8 mouse cellular contexts compared by ENCODE assay signal in the genomic region with DNA sequence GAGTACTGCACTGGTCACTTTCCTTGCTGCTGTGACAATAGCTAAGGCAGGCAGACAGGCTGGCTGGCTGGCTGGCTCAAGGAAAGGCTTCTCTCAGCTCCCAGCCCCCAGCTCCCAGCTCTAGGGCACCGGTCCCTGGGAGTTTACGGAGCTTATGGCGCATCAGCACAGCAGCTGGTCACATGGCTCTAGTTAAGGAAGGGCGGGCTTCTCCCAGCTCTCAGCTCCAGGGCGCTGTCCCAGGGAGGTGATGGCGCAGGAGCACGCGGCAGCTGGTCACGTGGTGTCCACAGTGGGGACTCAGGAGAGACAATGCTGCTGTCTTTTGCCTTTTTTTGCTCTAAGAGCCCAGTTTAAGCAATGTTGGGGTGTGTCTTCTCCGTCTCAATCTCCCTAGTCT.
A peak's percentile ranks its signal among the peaks of the same experiment; 100 is the strongest.
DNase-seq lines count a peak whose midpoint lies in the region; ATAC-seq lines count a peak whose summit lies in the region.

No protein-coding gene starts in this region.

- 37% methylated on average over 10 of the region's 10 CpGs for WGBS in kidney, embryonic 14.5 days
- 33% methylated on average over 10 of the region's 10 CpGs for WGBS in forebrain, embryonic 11.5 days
- 21% methylated on average over 10 of the region's 10 CpGs for WGBS in hindbrain, embryonic 15.5 days
- 32% methylated on average over 10 of the region's 10 CpGs for WGBS in midbrain, embryonic 11.5 days

- peak; percentile 36; the same call in 1 of the 2 replicates for ATAC-seq in kidney, embryonic 14.5 days (ENCODE audit: low FRiP score, low TSS enrichment)
- ATAC-seq in forebrain, embryonic 11.5 days (replicated peaks; ENCODE audit: low FRiP score), result peak; percentile 85
- peak; percentile 71; the same call in 1 of the 2 replicates for ATAC-seq in hindbrain, embryonic 15.5 days (ENCODE audit: low FRiP score, low read depth)
- ATAC-seq in midbrain, embryonic 11.5 days (ENCODE audit: low FRiP score), result peak; percentile 86

- H3K9me3 ChIP-seq in kidney, embryonic 14.5 days (ENCODE audit: control insufficient read depth, low read length), result no peaks in the 10 kb centered on the region
- no peaks in the 10 kb centered on the region for H3K9me3 ChIP-seq in forebrain, embryonic 11.5 days (ENCODE audit: control insufficient read depth, low read length)
- H3K9me3 ChIP-seq in hindbrain, embryonic 15.5 days, result no peaks in the 10 kb centered on the region
- no peaks in the 10 kb centered on the region for H3K9me3 ChIP-seq in midbrain, embryonic 11.5 days (ENCODE audit: control insufficient read depth, low read length)

- H3K4me2 ChIP-seq in kidney, embryonic 14.5 days (replicated peaks; ENCODE audit: low read depth, low read length), result peak overlapping the region; percentile 15; the same call in 1 of the 2 replicates
- H3K4me2 ChIP-seq in forebrain, embryonic 11.5 days (ENCODE audit: low read depth, low read length, severe bottlenecking), result peak overlapping the region; percentile 34; the same call in 1 of the 2 replicates
- peak overlapping the region; percentile 58 for H3K4me2 ChIP-seq in hindbrain, embryonic 15.5 days
- H3K4me2 ChIP-seq in midbrain, embryonic 11.5 days, result peak overlapping the region; percentile 13

- H3K4me1 ChIP-seq in kidney, embryonic 14.5 days (ENCODE audit: control insufficient read depth, insufficient read depth, low read length), result 0 out of 2 replicates have a peak, but pooled peaks cover 4% of the 10 kb centered on the region
- H3K4me1 ChIP-seq in forebrain, embryonic 11.5 days (replicated peaks; ENCODE audit: control insufficient read depth, insufficient read depth, low read length), result 0 out of 2 replicates have a peak, but pooled peaks cover 2% of the 10 kb centered on the region
- H3K4me1 ChIP-seq in hindbrain, embryonic 15.5 days (replicated peaks), result peaks cover 4% of the 10 kb centered on the region
- 0 out of 2 replicates have a peak, but pooled peaks cover 2% of the 10 kb centered on the region for H3K4me1 ChIP-seq in midbrain, embryonic 11.5 days (ENCODE audit: control insufficient read depth, insufficient read depth, low read length)

- DNase-seq in kidney, adult 11 months, result no peak
- peak; percentile 42 for DNase-seq in WW6 (ENCODE audit: low read depth, low spot score)
- peak; percentile 64 for DNase-seq in forebrain, embryonic 11.5 days (ENCODE audit: low spot score)
- peak; percentile 89 for DNase-seq in midbrain, embryonic 11.5 days (ENCODE audit: low spot score, missing footprints)
- DNase-seq in yolk sac, embryonic 10.5 days (ENCODE audit: low spot score), result peak; percentile 69
- DNase-seq in frontal cortex, adult 2 months (ENCODE audit: extremely low spot score in 1 of 2, low spot score in 1 of 2), result no peak

- no peak overlapping the region for H3K27ac ChIP-seq in kidney, embryonic 14.5 days (ENCODE audit: low read depth, low read length)
- no peak overlapping the region for H3K27ac ChIP-seq in forebrain, embryonic 11.5 days (ENCODE audit: low read depth, low read length)
- H3K27ac ChIP-seq in hindbrain, embryonic 15.5 days (replicated peaks), result no peak overlapping the region
- H3K27ac ChIP-seq in midbrain, embryonic 11.5 days (ENCODE audit: low read depth, low read length), result no peak overlapping the region

- H3K4me3 ChIP-seq in kidney, embryonic 14.5 days (ENCODE audit: low read length), result no peak overlapping the region
- H3K4me3 ChIP-seq in forebrain, embryonic 11.5 days (ENCODE audit: low read depth, low read length), result no peak overlapping the region
- peak overlapping the region; percentile 24 for H3K4me3 ChIP-seq in hindbrain, embryonic 15.5 days
- no peak overlapping the region for H3K4me3 ChIP-seq in midbrain, embryonic 11.5 days (ENCODE audit: low read depth, low read length)

- no peak overlapping the region for H3K9ac ChIP-seq in kidney, embryonic 14.5 days (ENCODE audit: low read depth, low read length)
- peak overlapping the region; percentile 32 for H3K9ac ChIP-seq in forebrain, embryonic 11.5 days (ENCODE audit: low read length)
- no peak overlapping the region for H3K9ac ChIP-seq in hindbrain, embryonic 15.5 days
- peak overlapping the region; percentile 2; the same call in 1 of the 2 replicates for H3K9ac ChIP-seq in midbrain, embryonic 11.5 days (ENCODE audit: low read length)

- peaks cover 8% of the 10 kb centered on the region; the same call in 1 of the 2 replicates for H3K27me3 ChIP-seq in kidney, embryonic 14.5 days (ENCODE audit: control insufficient read depth, insufficient read depth, low read length)
- no peaks in the 10 kb centered on the region for H3K27me3 ChIP-seq in forebrain, embryonic 11.5 days (ENCODE audit: control insufficient read depth, insufficient read depth, low read length)
- 0 out of 2 replicates have a peak, but pooled peaks cover 2% of the 10 kb centered on the region for H3K27me3 ChIP-seq in hindbrain, embryonic 15.5 days
- no peaks in the 10 kb centered on the region for H3K27me3 ChIP-seq in midbrain, embryonic 11.5 days (ENCODE audit: control insufficient read depth, insufficient read depth, low read length)

- no peaks in the 10 kb centered on the region for H3K36me3 ChIP-seq in kidney, embryonic 14.5 days (ENCODE audit: control insufficient read depth, insufficient read depth, low read length)
- H3K36me3 ChIP-seq in forebrain, embryonic 11.5 days (ENCODE audit: control insufficient read depth, insufficient read depth, low read length), result no peaks in the 10 kb centered on the region
- no peaks in the 10 kb centered on the region for H3K36me3 ChIP-seq in hindbrain, embryonic 15.5 days
- H3K36me3 ChIP-seq in midbrain, embryonic 11.5 days (ENCODE audit: control insufficient read depth, insufficient read depth, low read length), result no peaks in the 10 kb centered on the region

Comparison
In these comparisons a context has a peak if more than half of its experiments do, and no peak if none do; other contexts are left out.
1. ATAC-seq: peak in every context shown above with its lines; median percentile 86 in midbrain, embryonic 11.5 days; 85 in forebrain, embryonic 11.5 days; 71 in hindbrain, embryonic 15.5 days; 36 in kidney, embryonic 14.5 days.
2. H3K9ac ChIP-seq: peak in forebrain, embryonic 11.5 days (single experiment) and midbrain, embryonic 11.5 days (single experiment); none in kidney, embryonic 14.5 days (single experiment) and hindbrain, embryonic 15.5 days (single experiment).
3. DNase-seq: peak in WW6 (single experiment), forebrain, embryonic 11.5 days (single experiment), midbrain, embryonic 11.5 days (single experiment) and yolk sac, embryonic 10.5 days (single experiment); none in kidney, adult 11 months (single experiment) and frontal cortex, adult 2 months (0 of 2).
4. Peak in every context shown above with its lines, with median percentiles within 50 percentile points of each other: H3K4me2 ChIP-seq.